Mouse (Mus musculus) hindbrain, embryonic 14.5 days (tissue): ENCODE data around the gene Cyp2b23. TPM values are rescaled to one million over a fixed set of nuclear protein-coding genes. Genes with fewer than 3 reads are reported as not detected.
"Not testable (repeated sequence)": the region's sequence is repeated elsewhere in the genome, so short reads cannot be mapped to it uniquely, and the experiment has no call there.

Source experiments
- ATAC-seq: fragments of 200-750 bp; cut with Nextera tagmentation; 2 replicates; pipeline ENCODE4 v1.8.0; 2017; ENCODE audit warnings: moderate number of reproducible peaks, mild to moderate bottlenecking, moderate TSS enrichment, moderate library complexity; ENCODE audit not compliant: low FRiP score
- DNase-seq: peaks from one replicate; pipeline ENCODE4 v3.0.0-alpha.2; 2015; ENCODE audit warnings: low spot score
- H3K27ac ChIP-seq: fragments of 300-500 bp; sonication (generic); 2 replicates; pipeline ENCODE4 v1.5.1; 2014; ENCODE audit warnings: mild to moderate bottlenecking, moderate library complexity
- H3K27me3 ChIP-seq: fragments of 300-500 bp; sonication (generic); 2 replicates; pipeline ENCODE4 v1.6.1; 2014; ENCODE audit warnings: mild to moderate bottlenecking, low read length, mixed read lengths; ENCODE audit not compliant: control insufficient read depth, insufficient read depth
- H3K36me3 ChIP-seq: fragments of 300-500 bp; sonication (generic); replicated peaks from 2 replicates; pipeline ENCODE4 v1.6.1; 2014; ENCODE audit not compliant: control insufficient read depth, insufficient read depth
- H3K4me1 ChIP-seq: fragments of 300-500 bp; sonication (generic); replicated peaks from 2 replicates; pipeline ENCODE4 v1.6.1; 2014; ENCODE audit warnings: antibody characterized with exemption, low read length, mixed read lengths; ENCODE audit not compliant: control insufficient read depth, insufficient read depth
- H3K4me2 ChIP-seq: fragments of 300-500 bp; sonication (generic); replicated peaks from 2 replicates; pipeline ENCODE4 v1.6.1; 2014; ENCODE audit warnings: mild to moderate bottlenecking, moderate library complexity
- H3K4me3 ChIP-seq: fragments of 300-500 bp; sonication (generic); replicated peaks from 2 replicates; pipeline ENCODE4 v1.5.1; 2014; ENCODE audit warnings: mild to moderate bottlenecking, low read length
- H3K9ac ChIP-seq: fragments of 300-500 bp; sonication (generic); 2 replicates; pipeline ENCODE4 v1.6.1; 2014
- H3K9me3 ChIP-seq: fragments of 300-500 bp; sonication (generic); 2 replicates; pipeline ENCODE4 v1.6.1; 2016; ENCODE audit warnings: low read length; ENCODE audit not compliant: control insufficient read depth
- WGBS: fragments of 180-500 bp; shearing (Covaris S2); extraction: QIAGEN DNeasy Blood & Tissue Kit; methylation state at CpG from one replicate; pipeline ENCODE4 v1.1.7; 2014; 5-methylcytosine and 5-hydroxymethylcytosine counted together
- polyA plus RNA-seq: library from polyadenylated mRNA; unstranded; fragments of >200 nt; fragmentation: Nextera tagmentation; extraction: Ambion mirVana; gene quantifications from 2 replicates; pipeline ENCODE4 v1.2.1, GENCODE M21; 2014

The Cyp2b23 gene
- not detected in 2 replicates for polyA plus RNA-seq

DNA sequence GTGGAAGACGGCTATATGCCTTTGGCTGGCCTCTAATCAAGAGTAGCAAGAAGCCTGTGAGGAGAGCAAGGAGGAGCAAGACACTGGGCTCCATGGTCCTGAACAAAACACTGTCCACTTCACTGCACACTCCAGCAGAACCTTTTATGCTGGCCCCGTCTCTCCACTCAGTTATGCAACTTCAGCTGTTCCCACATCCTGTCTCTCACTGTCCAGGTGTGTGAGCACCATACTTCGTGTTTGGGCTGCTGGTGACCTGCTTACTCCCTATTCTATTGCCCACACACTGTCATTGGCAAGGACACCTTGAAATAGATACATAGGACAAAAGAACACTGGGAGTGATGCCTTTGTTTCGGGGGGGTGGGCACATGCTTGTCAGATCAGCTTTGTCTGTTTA, at the start of gene Cyp2b23:
Cyp2b23 (minus strand) TSS at position 101 of the 400 bp plus-strand sequence.
- Histone ChIP-seq H3K4me3 (no peak within 1 kb of the TSS), H3K9me3 (no peaks in the 10 kb centered on the region), H3K4me2 (no peak within 1 kb of the TSS), H3K27me3 (no peaks in the 10 kb centered on the region), H3K4me1 (no peaks in the 10 kb centered on the region), H3K36me3 (no peaks in the 10 kb centered on the region), H3K27ac (no peak within 1 kb of the TSS), H3K9ac (no peak within 1 kb of the TSS)
- ATAC-seq (no peak), DNase-seq (no peak)
- WGBS, result 75% methylated on average over 4 of the region's 4 CpGs

DNA sequence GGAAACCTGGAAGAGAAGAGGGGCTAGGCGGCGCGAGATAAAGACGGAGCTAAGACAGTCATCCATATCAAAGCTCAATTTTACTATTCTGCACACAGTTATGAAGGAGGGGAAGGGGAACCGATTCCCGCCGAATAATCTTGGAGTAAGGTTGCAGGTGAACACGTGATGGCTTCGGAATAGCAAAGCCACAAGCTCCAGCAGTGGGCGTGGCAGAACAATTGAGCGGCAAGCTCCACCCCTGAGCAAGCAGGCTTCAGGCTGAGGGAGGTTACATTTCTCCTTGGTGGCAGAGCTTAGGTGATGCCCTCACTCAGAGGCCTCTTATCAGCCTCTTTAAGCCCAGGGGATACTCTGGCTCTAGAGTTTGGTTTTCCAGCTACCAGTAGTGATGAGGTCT, 24.8 kb upstream of the Cyp2b23 start:
- no peak for ATAC-seq
- Histone ChIP-seq H3K4me3 (no peak overlapping the region), H3K4me2 (no peak overlapping the region), H3K9ac (no peak overlapping the region), H3K27ac (no peak overlapping the region), H3K36me3 (no peaks in the 10 kb centered on the region), H3K4me1 (no peaks in the 10 kb centered on the region), H3K9me3 (no peaks in the 10 kb centered on the region), H3K27me3 (no peaks in the 10 kb centered on the region)
- no peak for DNase-seq
- 88% methylated on average over 11 of the region's 11 CpGs for WGBS

DNA sequence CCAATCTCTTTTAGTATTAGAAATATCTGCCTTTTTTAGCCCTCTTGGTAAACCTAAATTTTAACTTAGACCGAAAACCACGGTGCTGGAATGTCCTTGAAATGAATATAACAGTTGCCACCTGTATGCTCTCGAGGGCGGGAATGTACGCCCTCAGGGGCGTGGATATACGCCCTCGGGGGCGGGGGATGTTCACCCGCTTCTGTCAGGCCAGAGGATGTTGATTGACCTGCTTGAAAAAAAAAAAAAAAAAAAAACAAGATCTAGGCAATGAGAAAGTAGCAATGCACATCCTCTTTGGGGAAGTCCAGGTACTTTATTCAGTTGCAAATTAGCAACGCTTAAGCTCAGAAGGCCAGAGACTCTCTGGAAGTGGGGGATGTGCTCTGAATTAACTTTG, 20.8 kb upstream of the Cyp2b23 start:
- Histone ChIP-seq H3K4me1 (no peaks in the 10 kb centered on the region), H3K36me3 (no peaks in the 10 kb centered on the region), H3K27me3 (no peaks in the 10 kb centered on the region), H3K4me2 (no peak overlapping the region), H3K27ac (no peak overlapping the region), H3K9ac (no peak overlapping the region), H3K4me3 (no peak overlapping the region), H3K9me3 (no peaks in the 10 kb centered on the region)
- 32% methylated on average over 11 of the region's 11 CpGs for WGBS
- no peak for ATAC-seq
- no peak for DNase-seq

DNA sequence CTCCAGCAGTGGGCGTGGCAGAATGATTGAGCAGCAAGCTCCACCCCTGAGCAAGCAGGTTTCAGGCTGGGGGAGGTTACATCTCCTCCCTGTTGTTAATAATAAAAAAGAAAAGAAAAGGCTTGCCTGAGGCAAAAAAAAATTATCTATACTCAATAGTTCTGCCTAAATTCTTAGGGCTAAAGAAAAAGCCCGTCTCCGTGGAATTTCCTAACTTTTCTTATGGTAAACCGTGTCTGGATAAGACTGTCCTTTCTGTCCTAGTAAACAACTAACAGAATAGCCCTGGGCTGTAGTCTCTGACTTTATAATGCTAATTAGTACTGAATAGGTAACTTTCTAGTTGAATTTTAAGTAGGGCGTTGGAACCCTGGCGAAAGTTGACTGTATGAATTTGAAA, 20.0 kb upstream of the Cyp2b23 start:
- H3K9me3 ChIP-seq, H3K27me3 ChIP-seq, ATAC-seq, H3K4me3 ChIP-seq, H3K4me2 ChIP-seq, H3K27ac ChIP-seq, H3K9ac ChIP-seq, H3K36me3 ChIP-seq, H3K4me1 ChIP-seq, DNase-seq: not testable (repeated sequence)
- WGBS, result 30% methylated on average over 6 of the region's 6 CpGs

DNA sequence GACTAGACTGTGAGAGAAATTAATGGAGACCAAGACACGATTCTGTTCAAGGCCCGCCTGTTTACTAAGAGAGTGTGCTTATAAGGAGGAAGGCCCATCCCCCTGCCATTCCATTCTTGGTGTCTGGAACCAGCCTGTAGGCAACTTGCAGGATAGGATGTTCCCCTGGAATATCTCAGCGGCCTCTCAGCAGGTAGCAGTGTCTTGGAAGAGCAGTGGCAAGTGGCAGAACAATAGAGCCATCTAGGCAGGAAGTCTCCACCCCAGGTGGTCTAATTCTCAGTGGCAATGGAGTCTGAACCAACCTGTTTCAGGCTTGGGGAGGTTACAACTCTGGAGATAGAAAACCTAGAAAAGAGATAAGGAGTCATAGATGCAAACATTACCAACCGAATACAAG, 13.9 kb upstream of the Cyp2b23 start:
- no peak overlapping the region for H3K27ac ChIP-seq
- H3K27me3 ChIP-seq, result no peaks in the 10 kb centered on the region
- H3K4me2 ChIP-seq, result no peak overlapping the region
- no peak for ATAC-seq
- no peak for DNase-seq
- H3K36me3 ChIP-seq, result no peaks in the 10 kb centered on the region
- WGBS, result 77% methylated on average over 4 of the region's 4 CpGs
- no peak overlapping the region for H3K4me3 ChIP-seq
- no peaks in the 10 kb centered on the region for H3K4me1 ChIP-seq
- no peak overlapping the region for H3K9ac ChIP-seq
- 0 out of 2 replicates have a peak, but pooled peaks cover 4% of the 10 kb centered on the region for H3K9me3 ChIP-seq

DNA sequence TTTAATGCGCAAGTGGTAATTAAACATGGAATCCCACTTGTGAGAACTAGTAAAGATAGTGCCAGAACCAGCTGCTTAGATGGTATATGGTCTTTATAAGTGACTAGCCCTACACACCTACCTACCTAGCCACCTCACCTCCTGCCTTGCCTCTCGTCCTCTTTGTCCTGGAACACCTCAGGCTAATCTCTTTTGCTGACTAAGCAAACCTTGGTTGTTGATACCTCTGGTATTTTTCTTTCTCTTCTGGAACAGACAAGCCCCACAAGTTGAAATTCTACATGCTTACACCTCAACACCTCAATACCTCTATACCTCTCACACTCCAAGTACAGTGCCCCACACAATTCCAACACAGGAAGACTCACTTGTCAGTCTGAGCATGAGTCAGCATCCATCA, 524 bp downstream of the Cyp2b23 start:
- H3K4me3 ChIP-seq, result no peak overlapping the region
- DNase-seq (no peak), ATAC-seq (no peak)
- no peaks in the 10 kb centered on the region for H3K36me3 ChIP-seq
- no peak overlapping the region for H3K27ac ChIP-seq
- no peaks in the 10 kb centered on the region for H3K9me3 ChIP-seq
- H3K4me1 ChIP-seq, result no peaks in the 10 kb centered on the region
- no peak overlapping the region for H3K9ac ChIP-seq
- no peaks in the 10 kb centered on the region for H3K27me3 ChIP-seq
- no peak overlapping the region for H3K4me2 ChIP-seq
- WGBS, result 85% methylated on average over 2 of the region's 2 CpGs

DNA sequence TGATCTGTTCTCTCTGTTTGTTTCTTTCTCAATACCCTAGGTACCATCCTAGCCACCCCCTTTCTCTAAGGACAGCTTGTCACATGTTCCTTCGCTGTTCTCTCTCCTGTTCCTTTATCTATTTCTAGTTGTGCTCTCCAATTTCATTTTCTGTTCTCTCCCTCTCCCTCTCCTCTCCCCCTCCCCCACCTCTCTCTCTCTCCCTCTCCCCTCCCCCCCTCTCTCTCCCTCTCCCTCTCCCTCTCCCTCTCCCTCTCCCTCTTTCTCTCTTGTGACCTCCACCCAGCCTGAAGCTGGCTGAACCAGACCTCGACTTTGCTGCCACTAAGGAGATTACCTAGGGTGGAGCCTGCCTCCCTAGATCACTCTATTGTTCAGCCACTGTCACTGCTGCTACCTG, 18.8 kb downstream of the Cyp2b23 start:
- not testable (repeated sequence) for H3K4me3 ChIP-seq, H3K36me3 ChIP-seq, H3K4me1 ChIP-seq, H3K4me2 ChIP-seq, H3K9me3 ChIP-seq, H3K9ac ChIP-seq, H3K27me3 ChIP-seq, H3K27ac ChIP-seq, ATAC-seq, DNase-seq
- WGBS, result 27% methylated on average over 2 of the region's 2 CpGs

DNA sequence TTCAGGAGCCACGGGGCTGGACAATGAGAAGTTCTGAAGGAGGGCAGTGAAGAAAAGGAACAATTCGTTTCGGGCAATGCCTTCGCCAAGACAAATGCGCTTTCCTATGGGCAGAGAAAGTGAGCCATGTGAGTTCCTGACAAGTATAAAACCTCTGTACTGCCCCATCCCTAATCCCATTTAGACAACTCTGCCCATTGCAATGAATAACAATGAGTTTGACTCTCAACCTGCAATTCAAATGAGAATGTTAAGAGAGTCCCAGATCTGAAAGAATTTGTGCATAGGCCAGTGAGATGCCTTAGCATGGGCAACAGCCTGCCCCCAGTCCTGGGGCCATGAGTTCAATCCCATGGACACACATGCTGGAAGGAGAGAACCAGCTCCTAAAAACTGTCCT, 20.2 kb downstream of the Cyp2b23 start:
- 75% methylated on average over 5 of the region's 5 CpGs for WGBS

DNA sequence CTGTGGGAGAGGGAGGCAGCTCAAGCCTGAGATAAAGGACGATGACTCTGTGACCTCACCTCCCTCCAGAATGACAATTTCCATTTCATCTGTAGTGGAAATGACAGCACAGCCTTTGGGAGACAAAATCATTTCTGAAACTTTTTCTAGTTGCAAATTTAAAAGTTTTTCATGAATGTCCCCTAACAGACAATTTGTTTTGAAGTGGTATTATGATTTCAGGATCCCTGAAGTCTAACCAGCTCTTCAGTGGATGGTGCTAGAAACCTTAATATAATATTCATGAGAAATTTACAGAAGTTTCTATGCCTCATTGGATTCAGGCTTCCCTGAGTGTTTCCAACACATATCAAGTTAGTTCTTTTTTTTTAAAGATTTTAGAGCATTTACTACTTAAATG, 67.9 kb downstream of the Cyp2b23 start, which contains the start of gene Vmn1r185:
Vmn1r185 (minus strand) TSS at position 101 of the 400 bp plus-strand sequence.
- 76% methylated on average over 1 of the region's 1 CpGs for WGBS
- H3K27me3 ChIP-seq, H3K36me3 ChIP-seq, H3K9me3 ChIP-seq, H3K27ac ChIP-seq, H3K9ac ChIP-seq, DNase-seq, H3K4me3 ChIP-seq, ATAC-seq, H3K4me2 ChIP-seq, H3K4me1 ChIP-seq: not testable (repeated sequence)

More for the DNA sequence above, 20.2 kb downstream of the Cyp2b23 start:
- no peak overlapping the region for H3K4me3 ChIP-seq
- ATAC-seq, result no peak
- H3K9ac ChIP-seq, result no peak overlapping the region
- no peak for DNase-seq
- no peaks in the 10 kb centered on the region for H3K4me1 ChIP-seq
- no peak overlapping the region for H3K27ac ChIP-seq
- H3K27me3 ChIP-seq, result no peaks in the 10 kb centered on the region
- H3K4me2 ChIP-seq, result no peak overlapping the region
- no peaks in the 10 kb centered on the region for H3K36me3 ChIP-seq
- H3K9me3 ChIP-seq, result 0 out of 2 replicates have a peak, but pooled peaks cover 4% of the 10 kb centered on the region
